Mouse (Mus musculus) gastrocnemius, adult 2 months (tissue): ENCODE results near the gene Sh3rf3. TPM values are rescaled to one million over a fixed set of nuclear protein-coding genes. Genes with fewer than 3 reads are reported as not detected.

Experiments used
- DNase-seq: peaks from one replicate; pipeline ENCODE4 v3.0.0; 2022
- H3K27ac ChIP-seq: fragments of 200-600 bp; 2 replicates; pipeline ENCODE4 v1.8.1; 2022; ENCODE audit warnings: mild to moderate bottlenecking
- H3K4me3 ChIP-seq: fragments of 200-600 bp; 2 replicates; pipeline ENCODE4 v1.8.1; 2022; ENCODE audit warnings: mild to moderate bottlenecking, moderate library complexity
- CTCF ChIP-seq: fragments of 200-600 bp; IDR thresholded peaks from 2 replicates; pipeline ENCODE4 v1.8.1; 2022; ENCODE audit warnings: antibody characterized with exemption, mild to moderate bottlenecking, moderate library complexity
- intact Hi-C: fragments of 180-260 bp; cut with DNase I; formaldehyde crosslinking; loops from one replicate; pipeline ENCODE4 v1.15.1; 2025
- microRNA-seq: library from miRNA; unstranded; fragments of <30 nt; microRNA quantifications from one replicate; pipeline ENCODE4 v1.2.0, GENCODE M21; 2021
- total RNA-seq, 2 experiments: library from RNA; stranded (reverse); gene quantifications; 2 replicates each; pipeline ENCODE4 v1.2.3; 2021

The Sh3rf3 gene
- total RNA-seq, 2 experiments from 2014 or later, result 0.41 to 1.0 TPM

DNA sequence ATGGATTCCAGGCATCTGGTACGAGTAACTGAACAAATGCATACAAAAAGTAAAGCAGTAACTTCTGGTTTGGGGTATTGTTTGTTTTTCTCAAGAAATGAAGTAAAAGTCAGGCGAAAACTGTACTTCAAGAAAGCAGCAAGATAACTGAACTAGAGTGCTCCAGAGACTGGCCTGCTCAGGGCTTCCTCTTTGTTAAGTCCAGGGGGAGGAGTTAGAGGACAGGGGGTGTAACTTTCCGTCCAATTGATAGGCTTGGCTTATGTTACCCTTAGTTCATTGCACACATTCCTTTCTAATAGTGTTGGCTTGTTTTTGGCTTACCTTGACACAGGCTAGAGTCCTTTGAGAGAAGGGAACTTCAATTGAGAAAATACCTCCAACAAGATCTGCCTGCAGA is 345.5 kb downstream of the Sh3rf3 start:
- intact Hi-C loops, result no loop called here
- no peak for DNase-seq
- no peak for TF ChIP-seq CTCF
- Histone ChIP-seq H3K4me3 (no peak overlapping the region), H3K27ac (no peak overlapping the region)

DNA sequence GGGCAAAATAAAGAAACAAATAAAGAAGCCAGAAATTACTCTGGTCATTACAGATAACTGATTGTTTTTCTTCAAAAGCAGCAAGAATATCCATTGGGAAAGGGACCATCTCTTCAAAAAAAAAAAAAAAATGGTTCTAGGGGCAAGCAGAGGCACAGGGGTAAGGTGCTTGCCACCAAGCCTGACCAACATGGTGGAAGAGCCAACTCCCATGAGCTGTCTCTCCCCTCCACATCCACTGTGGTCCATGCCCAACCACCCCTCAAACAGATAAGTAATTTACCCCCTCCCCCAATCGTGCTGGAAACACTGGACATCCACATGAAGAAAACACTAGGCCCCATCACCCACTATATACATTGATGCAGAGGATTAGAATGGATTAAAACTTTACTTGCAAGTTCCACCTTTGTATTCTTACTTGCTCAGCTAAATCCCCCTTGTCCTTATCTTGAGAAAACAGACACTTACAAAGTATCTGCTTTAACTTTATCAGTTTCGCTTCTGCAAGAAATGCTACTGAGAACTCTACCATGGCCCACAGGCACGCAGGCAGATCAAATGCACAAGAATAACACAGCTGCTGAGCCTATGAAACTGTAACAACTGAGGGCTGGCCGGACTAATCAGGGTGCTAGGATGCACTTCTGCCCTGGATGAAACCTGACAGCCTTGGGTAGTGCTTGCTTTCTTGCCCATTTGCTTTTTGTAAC is 349.2 kb downstream of the Sh3rf3 start:
- no peak for DNase-seq
- H3K4me3 ChIP-seq, result no peak overlapping the region
- no peak for TF ChIP-seq CTCF
- intact Hi-C loops, result loop anchor here (10.0 kb wide), 1 partner anchor 192 kb away; no protein-coding TSS in a partner anchor
- H3K27ac ChIP-seq, result no peak overlapping the region

DNA sequence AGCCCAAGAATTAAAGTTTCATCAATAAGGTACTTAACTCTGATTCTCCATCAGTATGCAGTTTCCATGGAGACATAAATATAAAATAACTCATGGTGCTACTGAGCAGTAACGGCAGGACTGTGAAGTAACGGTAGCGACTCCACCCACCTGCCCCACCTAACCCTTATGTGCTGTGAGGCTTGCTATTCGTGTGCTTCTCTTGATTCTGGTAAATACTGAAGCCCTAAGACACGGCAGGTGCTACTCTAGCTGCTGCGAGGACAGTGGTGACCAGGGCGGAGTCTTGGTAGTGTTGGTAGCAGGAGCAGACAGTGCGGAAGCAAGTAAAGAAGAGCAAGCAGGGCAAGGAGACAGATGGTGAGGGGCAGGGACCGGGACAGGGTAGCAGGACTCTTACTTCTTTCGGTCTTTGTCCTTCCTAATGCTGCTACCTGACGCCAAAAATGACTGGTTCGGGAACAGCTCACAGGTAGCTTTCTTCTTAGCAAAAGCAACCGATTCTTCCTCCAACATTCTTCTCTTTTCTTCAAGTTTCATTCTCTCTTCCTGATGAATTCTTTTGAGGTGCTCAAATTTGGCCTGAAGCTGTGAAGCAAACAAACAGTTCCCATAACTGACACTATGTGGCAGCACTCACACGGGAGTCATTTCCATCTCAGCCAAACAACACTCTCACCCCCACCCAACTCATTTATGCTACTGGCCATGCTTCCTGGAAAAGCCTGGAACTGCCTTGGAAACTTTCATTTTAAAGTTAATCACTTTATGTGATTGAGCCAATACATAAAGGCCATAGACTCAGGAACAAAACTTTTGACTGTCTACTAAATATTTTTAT is 353.2 kb downstream of the Sh3rf3 start:
- DNase-seq, result peak; percentile 43
- H3K27ac ChIP-seq, result no peak overlapping the region
- intact Hi-C loops, result loop anchor here (1.0 to 10.0 kb wide), 3 partner anchors 56 to 188 kb away; partner anchors contain the start of genes Sept10 and Sowahc
- no peak overlapping the region for H3K4me3 ChIP-seq
- TF ChIP-seq CTCF, result peak; percentile 89

DNA sequence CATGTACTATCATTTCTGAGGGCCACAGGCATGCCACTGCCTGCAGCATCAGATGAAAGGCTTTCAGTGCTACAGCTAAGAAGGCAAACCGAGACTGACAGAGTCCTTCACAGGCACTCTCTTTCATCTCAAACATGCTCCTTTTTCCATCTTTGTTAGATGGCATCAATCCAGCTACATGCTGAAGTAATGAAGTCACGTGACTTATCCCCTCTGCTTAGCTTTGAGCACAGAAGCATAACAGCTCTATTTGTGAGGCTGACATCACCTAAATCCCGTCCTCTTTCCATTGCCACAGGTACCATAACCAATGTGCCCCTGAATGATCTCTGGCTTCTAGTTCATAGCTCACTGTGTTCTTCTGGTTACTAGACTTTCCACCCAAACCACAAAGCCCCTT is 357.9 kb downstream of the Sh3rf3 start:
- no peak for TF ChIP-seq CTCF
- no peak for DNase-seq
- no peak overlapping the region for H3K4me3 ChIP-seq
- intact Hi-C loops, result no loop called here
- no peak overlapping the region for H3K27ac ChIP-seq

DNA sequence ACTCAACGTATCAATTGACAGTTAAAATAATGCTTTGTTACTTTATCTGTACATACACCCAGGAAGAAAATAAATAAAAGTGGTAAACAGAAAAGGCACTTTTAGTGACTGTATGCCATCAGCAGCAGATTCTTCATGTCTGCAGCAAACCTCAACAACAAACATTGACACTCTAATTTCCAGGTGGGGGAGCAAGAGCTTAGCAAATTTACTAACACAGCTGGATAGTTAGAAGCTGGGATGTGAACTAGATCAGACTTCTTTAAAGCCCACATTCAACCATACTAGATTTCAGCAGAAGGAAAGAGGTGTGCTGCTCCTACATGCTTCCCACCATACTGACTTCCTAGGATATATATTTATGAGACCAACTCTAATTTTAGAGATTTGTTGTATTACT is 359.4 kb downstream of the Sh3rf3 start:
- intact Hi-C loops, result no loop called here
- H3K27ac ChIP-seq, result no peak overlapping the region
- no peak overlapping the region for H3K4me3 ChIP-seq
- DNase-seq, result no peak
- TF ChIP-seq CTCF, result peak; percentile 26; the same call in 1 of the 2 replicates

DNA sequence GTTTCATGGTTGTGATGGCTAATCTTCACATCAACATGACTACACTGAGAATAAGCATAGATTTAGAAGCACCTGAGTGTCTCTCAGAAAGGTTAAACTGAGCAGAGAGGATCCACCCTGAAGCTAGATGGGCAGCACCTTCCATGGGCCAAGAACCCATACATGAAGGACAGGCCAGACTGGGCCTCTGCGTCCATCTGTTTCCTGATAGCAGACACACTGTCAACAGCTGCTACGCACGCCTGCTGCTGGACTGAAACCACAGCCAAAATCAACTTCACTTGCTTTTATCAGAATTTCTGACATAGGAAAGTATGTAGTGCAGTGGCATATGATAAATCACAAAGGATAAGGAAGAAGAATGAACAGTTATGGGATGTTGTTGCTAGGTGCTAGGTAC is 366.5 kb downstream of the Sh3rf3 start:
- intact Hi-C loops, result no loop called here
- no peak for TF ChIP-seq CTCF

DNA sequence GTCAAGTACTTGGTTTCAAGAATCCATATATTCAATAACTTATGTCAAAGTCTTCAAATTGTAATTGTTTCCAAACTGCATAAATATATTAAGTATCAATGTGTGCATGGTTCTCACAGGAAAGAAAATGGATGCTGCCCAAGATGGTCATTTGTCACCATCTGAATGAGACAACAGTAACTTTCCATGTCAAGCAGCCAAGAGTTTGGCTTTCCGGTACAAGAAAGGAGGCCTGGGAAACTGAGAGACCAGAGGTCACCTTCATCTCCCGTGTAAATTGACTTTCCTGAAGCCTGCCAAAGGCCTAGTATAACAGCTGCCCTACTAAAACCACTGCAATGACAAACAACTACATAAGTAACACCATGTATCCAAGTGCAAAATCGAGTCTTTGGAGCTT is 369.1 kb downstream of the Sh3rf3 start:
- intact Hi-C loops, result no loop called here
- DNase-seq, result no peak
- Histone ChIP-seq H3K27ac (no peak overlapping the region), H3K4me3 (no peak overlapping the region)
- TF ChIP-seq CTCF, result no peak

More for the DNA sequence above, 366.5 kb downstream of the Sh3rf3 start:
- Histone ChIP-seq H3K27ac (no peak overlapping the region), H3K4me3 (no peak overlapping the region)
- no peak for DNase-seq

Small RNA genes lying within 50 kb of the gene (microRNA-seq; reads per million reads assigned to microRNA genes)
- not detected for gene Gm27672

Other genes starting within 250 kb of the Sh3rf3 start
- gene Edar, start 137.7 kb upstream of the Sh3rf3 start, total RNA-seq, result under 1 TPM in 1 of 2 experiments, not detected in 1; 0.11 TPM
- not detected for gene Gm17542, start 95.1 kb upstream of the Sh3rf3 start, total RNA-seq